Mouse (Mus musculus): ENCODE measurements around the gene Pip5k1c.

GRCm38 (mm10) chr10:81245166-81245565 is 47.6 kb upstream of the Pip5k1c start:
- TF ChIP-seq GATA1 (IDR thresholded peaks at IDR 0.05; ENCODE audit: borderline replicate concordance, low read length), result no peak
- no peak for TF ChIP-seq FLI1 (IDR thresholded peaks at IDR 0.05; ENCODE audit: low read length)

All from megakaryocyte, embryonic 14.5 days (primary cell).